Mouse (Mus musculus): ENCODE data around the gene Gadl1. TPM values are rescaled to one million over a fixed set of nuclear protein-coding genes. Genes with fewer than 3 reads are reported as not detected.
"Not testable (repeated sequence)": the region's sequence is repeated elsewhere in the genome, so short reads cannot be mapped to it uniquely, and the experiment has no call there.

Gadl1 gene
- polyA plus RNA-seq, 1 experiment from 2014 or later = 0.59 TPM

GRCm38 (mm10) chr9:116041369-116041768 is 132.1 kb downstream of the Gadl1 start:
- Histone ChIP-seq H3K9ac (ENCODE audit: low read length) (no peak overlapping the region), H3K4me1 (ENCODE audit: control insufficient read depth, insufficient read depth, low read length) (no peaks in the 10 kb centered on the region), H3K9me3 (ENCODE audit: control insufficient read depth, low read length) (no peaks in the 10 kb centered on the region), H3K4me3 (ENCODE audit: low read depth, low read length) (no peak overlapping the region), H3K27ac (replicated peaks; ENCODE audit: low read depth, low read length) (no peak overlapping the region), H3K36me3 (ENCODE audit: control insufficient read depth, insufficient read depth, low read length) (no peaks in the 10 kb centered on the region), H3K27me3 (ENCODE audit: control insufficient read depth, insufficient read depth, low read length) (no peaks in the 10 kb centered on the region), H3K4me2 (ENCODE audit: low read depth, severe bottlenecking) (no peak overlapping the region)
- DNase-seq (ENCODE audit: low spot score) (no peak), ATAC-seq (ENCODE audit: insufficient number of reproducible peaks, low FRiP score, low TSS enrichment, low read depth) (no peak)
- 72% methylated on average over 4 of the region's 4 CpGs for WGBS

GRCm38 (mm10) chr9:116041787-116042186 is 132.5 kb downstream of the Gadl1 start:
- 22% methylated on average over 3 of the region's 3 CpGs for WGBS
- Histone ChIP-seq H3K9ac (ENCODE audit: low read length) (no peak overlapping the region), H3K9me3 (ENCODE audit: control insufficient read depth, low read length) (no peaks in the 10 kb centered on the region), H3K4me3 (ENCODE audit: low read depth, low read length) (no peak overlapping the region), H3K36me3 (ENCODE audit: control insufficient read depth, insufficient read depth, low read length) (no peaks in the 10 kb centered on the region), H3K4me1 (ENCODE audit: control insufficient read depth, insufficient read depth, low read length) (no peaks in the 10 kb centered on the region), H3K27ac (replicated peaks; ENCODE audit: low read depth, low read length) (no peak overlapping the region), H3K27me3 (ENCODE audit: control insufficient read depth, insufficient read depth, low read length) (no peaks in the 10 kb centered on the region), H3K4me2 (ENCODE audit: low read depth, severe bottlenecking) (no peak overlapping the region)
- ATAC-seq (ENCODE audit: insufficient number of reproducible peaks, low FRiP score, low TSS enrichment, low read depth) (no peak), DNase-seq (ENCODE audit: low spot score) (peak; percentile 93)

- no peaks in the 10 kb centered on the region for H3K27me3 ChIP-seq (ENCODE audit: control insufficient read depth, insufficient read depth, low read length)
- 82% methylated on average over 1 of the region's 1 CpGs for WGBS
- DNase-seq (ENCODE audit: low spot score) = no peak
- H3K27ac ChIP-seq (replicated peaks; ENCODE audit: low read depth, low read length) = no peak overlapping the region
- no peaks in the 10 kb centered on the region for H3K9me3 ChIP-seq (ENCODE audit: control insufficient read depth, low read length)
- no peaks in the 10 kb centered on the region for H3K4me1 ChIP-seq (ENCODE audit: control insufficient read depth, insufficient read depth, low read length)
- ATAC-seq (ENCODE audit: insufficient number of reproducible peaks, low FRiP score, low TSS enrichment, low read depth) = no peak
- no peak overlapping the region for H3K9ac ChIP-seq (ENCODE audit: low read length)
- no peaks in the 10 kb centered on the region for H3K36me3 ChIP-seq (ENCODE audit: control insufficient read depth, insufficient read depth, low read length)
- H3K4me3 ChIP-seq (ENCODE audit: low read depth, low read length) = no peak overlapping the region
- H3K4me2 ChIP-seq (ENCODE audit: low read depth, severe bottlenecking) = no peak overlapping the region
Observed at GRCm38 (mm10) chr9:116049985-116050384, 140.7 kb downstream of the Gadl1 start.

GRCm38 (mm10) chr9:116053976-116054375 is 144.7 kb downstream of the Gadl1 start:
- Histone ChIP-seq H3K9me3 (ENCODE audit: control insufficient read depth, low read length) (no peaks in the 10 kb centered on the region), H3K27ac (replicated peaks; ENCODE audit: low read depth, low read length) (no peak overlapping the region), H3K9ac (ENCODE audit: low read length) (no peak overlapping the region), H3K36me3 (ENCODE audit: control insufficient read depth, insufficient read depth, low read length) (no peaks in the 10 kb centered on the region), H3K4me3 (ENCODE audit: low read depth, low read length) (no peak overlapping the region), H3K27me3 (ENCODE audit: control insufficient read depth, insufficient read depth, low read length) (no peaks in the 10 kb centered on the region), H3K4me1 (ENCODE audit: control insufficient read depth, insufficient read depth, low read length) (no peaks in the 10 kb centered on the region), H3K4me2 (ENCODE audit: low read depth, severe bottlenecking) (no peak overlapping the region)
- 65% methylated on average over 8 of the region's 8 CpGs for WGBS
- ATAC-seq (ENCODE audit: insufficient number of reproducible peaks, low FRiP score, low TSS enrichment, low read depth) (no peak), DNase-seq (ENCODE audit: low spot score) (no peak)

GRCm38 (mm10) chr9:116058475-116058874 is 149.2 kb downstream of the Gadl1 start:
- 90% methylated on average over 4 of the region's 4 CpGs for WGBS
- Histone ChIP-seq H3K27ac (replicated peaks; ENCODE audit: low read depth, low read length) (no peak overlapping the region), H3K9ac (ENCODE audit: low read length) (no peak overlapping the region), H3K4me1 (ENCODE audit: control insufficient read depth, insufficient read depth, low read length) (no peaks in the 10 kb centered on the region), H3K36me3 (ENCODE audit: control insufficient read depth, insufficient read depth, low read length) (no peaks in the 10 kb centered on the region), H3K4me2 (ENCODE audit: low read depth, severe bottlenecking) (no peak overlapping the region), H3K27me3 (ENCODE audit: control insufficient read depth, insufficient read depth, low read length) (no peaks in the 10 kb centered on the region), H3K4me3 (ENCODE audit: low read depth, low read length) (no peak overlapping the region), H3K9me3 (ENCODE audit: control insufficient read depth, low read length) (no peaks in the 10 kb centered on the region)
- DNase-seq (ENCODE audit: low spot score) = no peak
- ATAC-seq (ENCODE audit: insufficient number of reproducible peaks, low FRiP score, low TSS enrichment, low read depth) = no peak

- no peaks in the 10 kb centered on the region for H3K9me3 ChIP-seq (ENCODE audit: control insufficient read depth, low read length)
- no peak overlapping the region for H3K4me3 ChIP-seq (ENCODE audit: low read depth, low read length)
- H3K9ac ChIP-seq (ENCODE audit: low read length) = no peak overlapping the region
- WGBS = 58% methylated on average over 4 of the region's 4 CpGs
- H3K27ac ChIP-seq (replicated peaks; ENCODE audit: low read depth, low read length) = no peak overlapping the region
- DNase-seq (ENCODE audit: low spot score) = no peak
- no peak for ATAC-seq (ENCODE audit: insufficient number of reproducible peaks, low FRiP score, low TSS enrichment, low read depth)
- H3K36me3 ChIP-seq (ENCODE audit: control insufficient read depth, insufficient read depth, low read length) = no peaks in the 10 kb centered on the region
- H3K27me3 ChIP-seq (ENCODE audit: control insufficient read depth, insufficient read depth, low read length) = no peaks in the 10 kb centered on the region
- no peak overlapping the region for H3K4me2 ChIP-seq (ENCODE audit: low read depth, severe bottlenecking)
- H3K4me1 ChIP-seq (ENCODE audit: control insufficient read depth, insufficient read depth, low read length) = no peaks in the 10 kb centered on the region
Observed at GRCm38 (mm10) chr9:116059156-116059555, 149.9 kb downstream of the Gadl1 start.

- no peaks in the 10 kb centered on the region for H3K9me3 ChIP-seq (ENCODE audit: control insufficient read depth, low read length)
- 13% methylated on average over 4 of the region's 4 CpGs for WGBS
- H3K36me3 ChIP-seq (ENCODE audit: control insufficient read depth, insufficient read depth, low read length) = no peaks in the 10 kb centered on the region
- H3K4me2 ChIP-seq (ENCODE audit: low read depth, severe bottlenecking) = no peak overlapping the region
- ATAC-seq (ENCODE audit: insufficient number of reproducible peaks, low FRiP score, low TSS enrichment, low read depth) = no peak
- no peaks in the 10 kb centered on the region for H3K27me3 ChIP-seq (ENCODE audit: control insufficient read depth, insufficient read depth, low read length)
- H3K9ac ChIP-seq (ENCODE audit: low read length) = no peak overlapping the region
- no peaks in the 10 kb centered on the region for H3K4me1 ChIP-seq (ENCODE audit: control insufficient read depth, insufficient read depth, low read length)
- H3K27ac ChIP-seq (replicated peaks; ENCODE audit: low read depth, low read length) = no peak overlapping the region
- H3K4me3 ChIP-seq (ENCODE audit: low read depth, low read length) = no peak overlapping the region
- DNase-seq (ENCODE audit: low spot score) = peak; percentile 31
Observed at GRCm38 (mm10) chr9:116060691-116061090, 151.4 kb downstream of the Gadl1 start.

- no peak for ATAC-seq (ENCODE audit: insufficient number of reproducible peaks, low FRiP score, low TSS enrichment, low read depth)
- no peak overlapping the region for H3K4me2 ChIP-seq (ENCODE audit: low read depth, severe bottlenecking)
- H3K9ac ChIP-seq (ENCODE audit: low read length) = no peak overlapping the region
- H3K4me1 ChIP-seq (ENCODE audit: control insufficient read depth, insufficient read depth, low read length) = no peaks in the 10 kb centered on the region
- H3K36me3 ChIP-seq (ENCODE audit: control insufficient read depth, insufficient read depth, low read length) = no peaks in the 10 kb centered on the region
- 90% methylated on average over 17 of the region's 17 CpGs for WGBS
- no peaks in the 10 kb centered on the region for H3K27me3 ChIP-seq (ENCODE audit: control insufficient read depth, insufficient read depth, low read length)
- no peak for DNase-seq (ENCODE audit: low spot score)
- H3K4me3 ChIP-seq (ENCODE audit: low read depth, low read length) = no peak overlapping the region
- H3K9me3 ChIP-seq (ENCODE audit: control insufficient read depth, low read length) = no peaks in the 10 kb centered on the region
- no peak overlapping the region for H3K27ac ChIP-seq (replicated peaks; ENCODE audit: low read depth, low read length)
Observed at GRCm38 (mm10) chr9:116064774-116065173, 155.5 kb downstream of the Gadl1 start.

GRCm38 (mm10) chr9:116071561-116071960 is 162.3 kb downstream of the Gadl1 start:
- not testable (repeated sequence) for H3K4me2 ChIP-seq (ENCODE audit: low read depth, severe bottlenecking); H3K4me3 ChIP-seq (ENCODE audit: low read depth, low read length); H3K27me3 ChIP-seq (ENCODE audit: control insufficient read depth, insufficient read depth, low read length); H3K9ac ChIP-seq (ENCODE audit: low read length); H3K4me1 ChIP-seq (ENCODE audit: control insufficient read depth, insufficient read depth, low read length); H3K36me3 ChIP-seq (ENCODE audit: control insufficient read depth, insufficient read depth, low read length); ATAC-seq (ENCODE audit: insufficient number of reproducible peaks, low FRiP score, low TSS enrichment, low read depth); H3K27ac ChIP-seq (replicated peaks; ENCODE audit: low read depth, low read length); H3K9me3 ChIP-seq (ENCODE audit: control insufficient read depth, low read length); DNase-seq (ENCODE audit: low spot score)
- 98% methylated on average over 1 of the region's 1 CpGs for WGBS

Data from limb, embryonic 11.5 days (tissue).